Mouse (Mus musculus): Measurements from ENCODE around the gene Pkd1l1.

DNA sequence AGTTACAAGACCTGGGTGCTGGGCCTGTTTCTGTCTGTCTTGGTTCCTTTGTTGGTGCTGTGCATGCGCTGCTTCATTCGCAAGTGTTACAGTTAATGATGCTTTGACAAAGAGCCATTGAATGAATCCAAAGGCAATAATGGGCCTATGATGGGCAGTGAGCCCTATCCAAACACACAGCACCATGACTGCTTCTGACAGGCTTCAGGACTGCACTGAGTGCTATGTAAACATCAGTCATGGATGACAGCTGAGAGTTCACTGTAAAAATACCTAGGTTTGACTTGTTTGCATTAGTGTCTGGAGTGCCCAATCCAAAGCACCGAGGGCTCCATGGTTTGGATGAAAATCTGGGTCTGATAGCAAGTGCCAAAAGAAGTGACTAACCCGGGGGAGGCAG is 138.9 kb downstream of the Pkd1l1 start:
- no peak for TF ChIP-seq GATA1 (IDR thresholded peaks at IDR 0.05; ENCODE audit: low read length)
- no peak for TF ChIP-seq TAL1 (IDR thresholded peaks at IDR 0.05; ENCODE audit: low read length)
